Mouse (Mus musculus): ENCODE results near the gene Yipf4. TPM values are rescaled to one million over a fixed set of nuclear protein-coding genes. Genes with fewer than 3 reads are reported as not detected.
"Not testable (repeated sequence)": the region's sequence is repeated elsewhere in the genome, so short reads cannot be mapped to it uniquely, and the experiment has no call there.

Yipf4 gene
- 54.1 and 58.2 TPM in 2 replicates for polyA plus RNA-seq (2015; fragmentation: Nextera tagmentation; extraction: Ambion mirVana)

- peak; percentile 100 for ATAC-seq
- peak within 1 kb of the TSS; percentile 96 for H3K4me3 ChIP-seq (replicated peaks)
- H3K27me3 ChIP-seq, result peaks cover 8% of the 10 kb centered on the region; the same call in 1 of the 2 replicates
- H3K27ac ChIP-seq, result peak within 1 kb of the TSS; percentile 74
- peak within 1 kb of the TSS; percentile 73 for H3K4me2 ChIP-seq (replicated peaks)
- peak within 1 kb of the TSS; percentile 95 for H3K9ac ChIP-seq (replicated peaks)
- WGBS, result 5% methylated on average over 58 of the region's 58 CpGs
- H3K36me3 ChIP-seq, result peaks cover 25% of the 10 kb centered on the region
- H3K4me1 ChIP-seq (replicated peaks), result peaks cover 15% of the 10 kb centered on the region
- no peaks in the 10 kb centered on the region for H3K9me3 ChIP-seq
Observed at GRCm38 (mm10) chr17:74489024-74489900, at the start of gene Yipf4. Gene Yipf4, plus strand, starts transcription at chr17:74489493.

- Histone ChIP-seq H3K9ac (replicated peaks) (no peak overlapping the region), H3K27ac (no peak overlapping the region), H3K9me3 (no peaks in the 10 kb centered on the region), H3K4me2 (replicated peaks) (no peak overlapping the region), H3K4me1 (replicated peaks) (no peaks in the 10 kb centered on the region), H3K27me3 (no peaks in the 10 kb centered on the region), H3K4me3 (replicated peaks) (no peak overlapping the region), H3K36me3 (no peaks in the 10 kb centered on the region)
- no peak for ATAC-seq
- 90% methylated on average over 5 of the region's 5 CpGs for WGBS
Observed at GRCm38 (mm10) chr17:74440486-74440885, 48.8 kb upstream of the Yipf4 start.

- no peaks in the 10 kb centered on the region for H3K9me3 ChIP-seq
- no peaks in the 10 kb centered on the region for H3K27me3 ChIP-seq
- no peaks in the 10 kb centered on the region for H3K36me3 ChIP-seq
- WGBS, result 88% methylated on average over 10 of the region's 10 CpGs
- no peak overlapping the region for H3K27ac ChIP-seq
- no peak overlapping the region for H3K4me2 ChIP-seq (replicated peaks)
- H3K4me3 ChIP-seq (replicated peaks), result no peak overlapping the region
- no peaks in the 10 kb centered on the region for H3K4me1 ChIP-seq (replicated peaks)
- H3K9ac ChIP-seq (replicated peaks), result no peak overlapping the region
- no peak for ATAC-seq
Observed at GRCm38 (mm10) chr17:74449776-74450175, 39.5 kb upstream of the Yipf4 start.

GRCm38 (mm10) chr17:74453928-74454327 lies 35.4 kb upstream of the Yipf4 start:
- Histone ChIP-seq H3K4me2 (replicated peaks) (no peak overlapping the region), H3K4me3 (replicated peaks) (no peak overlapping the region), H3K27ac (no peak overlapping the region), H3K4me1 (replicated peaks) (no peaks in the 10 kb centered on the region), H3K9me3 (no peaks in the 10 kb centered on the region), H3K9ac (replicated peaks) (no peak overlapping the region), H3K27me3 (no peaks in the 10 kb centered on the region), H3K36me3 (no peaks in the 10 kb centered on the region)
- no peak for ATAC-seq
- WGBS, result 82% methylated on average over 3 of the region's 3 CpGs

GRCm38 (mm10) chr17:74454660-74455059 lies 34.6 kb upstream of the Yipf4 start:
- H3K4me3 ChIP-seq (replicated peaks), result no peak overlapping the region
- WGBS, result 91% methylated on average over 1 of the region's 1 CpGs
- no peaks in the 10 kb centered on the region for H3K36me3 ChIP-seq
- H3K27me3 ChIP-seq, result no peaks in the 10 kb centered on the region
- no peak for ATAC-seq
- no peaks in the 10 kb centered on the region for H3K9me3 ChIP-seq
- no peak overlapping the region for H3K9ac ChIP-seq (replicated peaks)
- no peak overlapping the region for H3K4me2 ChIP-seq (replicated peaks)
- no peaks in the 10 kb centered on the region for H3K4me1 ChIP-seq (replicated peaks)
- no peak overlapping the region for H3K27ac ChIP-seq

- Histone ChIP-seq H3K4me3 (replicated peaks) (no peak overlapping the region), H3K4me1 (replicated peaks) (no peaks in the 10 kb centered on the region), H3K9me3 (no peaks in the 10 kb centered on the region), H3K9ac (replicated peaks) (no peak overlapping the region), H3K4me2 (replicated peaks) (no peak overlapping the region), H3K27me3 (no peaks in the 10 kb centered on the region), H3K27ac (no peak overlapping the region), H3K36me3 (no peaks in the 10 kb centered on the region)
- WGBS, result 87% methylated on average over 4 of the region's 4 CpGs
- ATAC-seq, result no peak
Observed at GRCm38 (mm10) chr17:74455426-74455825, 33.9 kb upstream of the Yipf4 start.

- WGBS, result 94% methylated on average over 5 of the region's 5 CpGs
- Histone ChIP-seq H3K9ac (replicated peaks) (no peak overlapping the region), H3K9me3 (no peaks in the 10 kb centered on the region), H3K4me3 (replicated peaks) (no peak overlapping the region), H3K27ac (no peak overlapping the region), H3K27me3 (no peaks in the 10 kb centered on the region), H3K4me1 (replicated peaks) (no peaks in the 10 kb centered on the region), H3K36me3 (no peaks in the 10 kb centered on the region), H3K4me2 (replicated peaks) (no peak overlapping the region)
- no peak for ATAC-seq
Observed at GRCm38 (mm10) chr17:74456825-74457224, 32.5 kb upstream of the Yipf4 start.

GRCm38 (mm10) chr17:74457972-74458677 lies 31.2 kb upstream of the Yipf4 start:
- no peak overlapping the region for H3K27ac ChIP-seq
- 77% methylated on average over 10 of the region's 10 CpGs for WGBS
- no peak overlapping the region for H3K4me2 ChIP-seq (replicated peaks)
- ATAC-seq, result no peak
- H3K4me3 ChIP-seq (replicated peaks), result no peak overlapping the region
- H3K9me3 ChIP-seq, result no peaks in the 10 kb centered on the region
- no peaks in the 10 kb centered on the region for H3K27me3 ChIP-seq
- no peak overlapping the region for H3K9ac ChIP-seq (replicated peaks)
- H3K36me3 ChIP-seq, result no peaks in the 10 kb centered on the region
- peaks cover 6% of the 10 kb centered on the region for H3K4me1 ChIP-seq (replicated peaks)

- 56% methylated on average over 8 of the region's 8 CpGs for WGBS
- no peaks in the 10 kb centered on the region for H3K36me3 ChIP-seq
- peaks cover 6% of the 10 kb centered on the region for H3K4me1 ChIP-seq (replicated peaks)
- ATAC-seq, result no peak
- H3K4me2 ChIP-seq (replicated peaks), result no peak within 1 kb of the TSS
- no peaks in the 10 kb centered on the region for H3K9me3 ChIP-seq
- H3K4me3 ChIP-seq (replicated peaks), result no peak within 1 kb of the TSS
- H3K9ac ChIP-seq (replicated peaks), result no peak within 1 kb of the TSS
- no peaks in the 10 kb centered on the region for H3K27me3 ChIP-seq
- H3K27ac ChIP-seq, result no peak within 1 kb of the TSS
Observed at GRCm38 (mm10) chr17:74458711-74459408, 30.4 kb upstream of the Yipf4 start, which contains the start of gene Nlrc4. Gene Nlrc4, minus strand, starts transcription at chr17:74459142.

GRCm38 (mm10) chr17:74463510-74463909 lies 25.8 kb upstream of the Yipf4 start:
- Histone ChIP-seq H3K4me1 (replicated peaks) (peaks cover 6% of the 10 kb centered on the region), H3K27ac (no peak overlapping the region), H3K27me3 (no peaks in the 10 kb centered on the region), H3K36me3 (no peaks in the 10 kb centered on the region), H3K9ac (replicated peaks) (no peak overlapping the region), H3K4me2 (replicated peaks) (no peak overlapping the region), H3K9me3 (no peaks in the 10 kb centered on the region), H3K4me3 (replicated peaks) (no peak overlapping the region)
- no peak for ATAC-seq

GRCm38 (mm10) chr17:74467981-74468380 lies 21.3 kb upstream of the Yipf4 start:
- H3K27ac ChIP-seq; H3K9me3 ChIP-seq; ATAC-seq; H3K4me3 ChIP-seq (replicated peaks); H3K9ac ChIP-seq (replicated peaks); H3K4me1 ChIP-seq (replicated peaks); H3K27me3 ChIP-seq; H3K4me2 ChIP-seq (replicated peaks); H3K36me3 ChIP-seq: not testable (repeated sequence)
- 81% methylated on average over 2 of the region's 2 CpGs for WGBS

- not testable (repeated sequence) for H3K9me3 ChIP-seq; H3K4me2 ChIP-seq (replicated peaks); H3K27me3 ChIP-seq; H3K36me3 ChIP-seq; H3K4me3 ChIP-seq (replicated peaks); ATAC-seq; H3K4me1 ChIP-seq (replicated peaks); H3K9ac ChIP-seq (replicated peaks); H3K27ac ChIP-seq
- 77% methylated on average over 6 of the region's 6 CpGs for WGBS
Observed at GRCm38 (mm10) chr17:74470133-74470532, 19.2 kb upstream of the Yipf4 start.

Measured in midbrain, embryonic 13.5 days (tissue).